Mouse (Mus musculus): ENCODE data around the gene Znrf1. TPM values are rescaled to one million over a fixed set of nuclear protein-coding genes. Genes with fewer than 3 reads are reported as not detected.
A peak's percentile ranks its signal among the peaks of the same experiment; 100 is the strongest.
"Not testable (repeated sequence)": the region's sequence is repeated elsewhere in the genome, so short reads cannot be mapped to it uniquely, and the experiment has no call there.

Znrf1 gene
- polyA plus RNA-seq, 1 experiment from 2014 or later: 48.7 TPM

DNA sequence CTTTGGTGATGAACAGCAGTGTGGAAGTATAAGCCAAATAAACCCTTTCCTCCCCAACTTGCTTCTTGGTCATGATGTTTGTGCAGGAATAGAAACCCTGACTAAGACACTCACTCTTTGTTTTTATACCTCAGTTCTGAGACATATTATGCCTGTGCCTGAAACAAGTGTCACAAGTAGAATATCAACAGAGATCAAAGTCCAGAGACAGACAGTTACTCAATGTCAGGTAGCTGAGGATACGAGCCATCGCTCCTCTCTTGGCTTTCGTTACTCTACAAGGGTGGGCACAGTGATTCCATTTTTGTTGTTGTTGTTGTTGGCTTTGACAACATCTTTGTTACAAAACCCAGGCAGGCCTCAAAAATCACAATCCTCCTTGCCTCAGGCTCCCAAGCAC is 97.1 kb downstream of the Znrf1 start:
- no peaks in the 10 kb centered on the region for H3K36me3 ChIP-seq (ENCODE audit: control insufficient read depth, insufficient read depth, low read length)
- H3K9ac ChIP-seq (ENCODE audit: low read depth, low read length): no peak overlapping the region
- no peaks in the 10 kb centered on the region for H3K9me3 ChIP-seq (ENCODE audit: control insufficient read depth, low read length)
- ATAC-seq (ENCODE audit: low FRiP score) (no peak), DNase-seq (ENCODE audit: low spot score) (no peak)
- H3K27ac ChIP-seq (ENCODE audit: low read depth, low read length): no peak overlapping the region
- H3K4me2 ChIP-seq (replicated peaks; ENCODE audit: low read depth, low read length): no peak overlapping the region
- H3K4me3 ChIP-seq (ENCODE audit: low read depth, low read length): no peak overlapping the region
- H3K27me3 ChIP-seq (ENCODE audit: control insufficient read depth, insufficient read depth, low read length): no peaks in the 10 kb centered on the region
- WGBS: 92% methylated on average over 3 of the region's 3 CpGs
- H3K4me1 ChIP-seq (replicated peaks; ENCODE audit: control insufficient read depth, insufficient read depth, low read length): no peaks in the 10 kb centered on the region

DNA sequence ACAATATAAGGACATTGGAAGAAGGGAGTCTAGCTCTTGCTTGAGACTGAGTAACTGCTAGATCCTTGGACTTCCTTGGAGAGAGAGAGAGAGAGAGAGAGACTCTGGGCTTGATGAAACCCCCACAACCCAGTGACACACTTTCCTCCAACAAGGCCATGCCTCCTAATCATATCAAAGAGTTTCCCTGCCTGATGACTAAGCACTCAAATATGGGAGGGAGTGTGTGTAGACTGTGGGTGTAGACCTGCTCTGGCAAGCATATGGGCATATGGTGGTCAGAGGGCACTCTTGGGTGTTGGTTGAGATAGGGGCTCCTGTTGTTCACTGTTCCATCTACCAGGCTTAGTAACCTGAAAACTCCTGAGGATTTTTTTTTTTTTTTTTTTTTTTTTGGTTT is 102.2 kb downstream of the Znrf1 start:
- Histone ChIP-seq H3K27ac (ENCODE audit: low read depth, low read length) (no peak overlapping the region), H3K27me3 (ENCODE audit: control insufficient read depth, insufficient read depth, low read length) (no peaks in the 10 kb centered on the region), H3K4me1 (replicated peaks; ENCODE audit: control insufficient read depth, insufficient read depth, low read length) (0 out of 2 replicates have a peak, but pooled peaks cover 2% of the 10 kb centered on the region), H3K36me3 (ENCODE audit: control insufficient read depth, insufficient read depth, low read length) (no peaks in the 10 kb centered on the region), H3K9ac (ENCODE audit: low read depth, low read length) (no peak overlapping the region), H3K4me3 (ENCODE audit: low read depth, low read length) (no peak overlapping the region), H3K9me3 (ENCODE audit: control insufficient read depth, low read length) (no peaks in the 10 kb centered on the region), H3K4me2 (replicated peaks; ENCODE audit: low read depth, low read length) (no peak overlapping the region)
- ATAC-seq (ENCODE audit: low FRiP score) (no peak), DNase-seq (ENCODE audit: low spot score) (no peak)

DNA sequence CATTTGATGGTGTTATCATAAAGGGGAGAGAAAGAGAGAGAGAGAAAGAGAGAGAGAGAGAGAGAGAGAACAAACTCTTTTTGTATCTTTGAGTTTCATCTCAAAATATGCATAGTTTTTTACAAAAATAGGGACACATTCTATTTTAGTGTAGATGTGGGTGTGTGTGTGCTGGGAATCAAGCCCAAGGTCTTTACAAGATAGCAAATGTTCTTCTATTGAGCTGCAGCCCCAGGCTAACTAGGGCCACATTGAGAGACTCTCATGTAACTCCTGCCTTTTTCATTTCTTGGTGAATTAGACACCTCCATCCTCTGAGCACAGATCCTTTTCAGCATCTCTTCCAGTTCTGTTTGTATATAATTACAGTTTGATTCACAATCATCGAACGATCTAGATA is 105.2 kb downstream of the Znrf1 start:
- ATAC-seq (ENCODE audit: low FRiP score) (no peak), DNase-seq (ENCODE audit: low spot score) (no peak)
- no peaks in the 10 kb centered on the region for H3K36me3 ChIP-seq (ENCODE audit: control insufficient read depth, insufficient read depth, low read length)
- H3K27me3 ChIP-seq (ENCODE audit: control insufficient read depth, insufficient read depth, low read length): no peaks in the 10 kb centered on the region
- no peak overlapping the region for H3K4me3 ChIP-seq (ENCODE audit: low read depth, low read length)
- no peak overlapping the region for H3K9ac ChIP-seq (ENCODE audit: low read depth, low read length)
- no peak overlapping the region for H3K4me2 ChIP-seq (replicated peaks; ENCODE audit: low read depth, low read length)
- H3K9me3 ChIP-seq (ENCODE audit: control insufficient read depth, low read length): no peaks in the 10 kb centered on the region
- WGBS: 92% methylated on average over 2 of the region's 2 CpGs
- H3K27ac ChIP-seq (ENCODE audit: low read depth, low read length): no peak overlapping the region
- H3K4me1 ChIP-seq (replicated peaks; ENCODE audit: control insufficient read depth, insufficient read depth, low read length): 0 out of 2 replicates have a peak, but pooled peaks cover 2% of the 10 kb centered on the region

DNA sequence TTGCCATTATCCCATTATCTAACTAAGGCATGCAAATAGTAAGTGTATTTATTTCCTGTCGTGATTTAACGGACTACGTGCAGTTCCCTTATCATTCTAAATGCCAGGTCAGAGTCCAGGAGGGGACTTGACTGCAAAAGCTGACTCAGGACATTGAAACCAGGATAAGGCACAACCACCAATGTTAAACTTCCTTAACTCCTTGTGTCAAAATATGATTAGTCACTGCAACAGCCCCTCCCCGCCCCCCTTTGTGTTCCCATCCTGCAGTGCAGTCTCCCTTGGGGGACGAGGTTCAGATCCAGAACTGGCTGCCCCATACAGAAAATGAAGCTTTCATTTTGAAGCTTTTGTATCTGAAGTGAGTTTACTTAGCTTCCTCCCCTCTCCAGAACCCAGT is 106.6 kb downstream of the Znrf1 start:
- ATAC-seq (ENCODE audit: low FRiP score): no peak

DNA sequence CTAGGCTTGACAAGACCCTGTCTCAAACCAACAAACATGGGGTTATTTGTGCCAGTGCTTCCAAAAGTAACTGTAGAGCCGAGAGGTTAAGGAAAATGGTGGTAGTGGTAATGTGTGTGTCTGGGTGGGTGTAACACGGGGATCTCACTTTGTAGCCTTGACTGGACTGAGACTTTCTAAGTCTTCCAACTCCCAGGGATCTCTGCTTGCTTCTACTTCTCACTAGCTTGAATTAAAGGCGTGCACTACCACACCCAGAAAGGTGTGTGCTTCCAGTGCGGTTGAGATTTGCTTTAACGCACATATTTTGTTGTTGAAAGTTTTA is 107.0 kb downstream of the Znrf1 start:
- Histone ChIP-seq H3K9me3 (ENCODE audit: control insufficient read depth, low read length) (no peaks in the 10 kb centered on the region), H3K27ac (ENCODE audit: low read depth, low read length) (no peak overlapping the region; the same call in 1 of the 2 replicates), H3K4me3 (ENCODE audit: low read depth, low read length) (peak overlapping the region; percentile 79), H3K27me3 (ENCODE audit: control insufficient read depth, insufficient read depth, low read length) (no peaks in the 10 kb centered on the region), H3K9ac (ENCODE audit: low read depth, low read length) (peak overlapping the region; percentile 92; the same call in 1 of the 2 replicates), H3K4me2 (replicated peaks; ENCODE audit: low read depth, low read length) (peak overlapping the region; percentile 49), H3K4me1 (replicated peaks; ENCODE audit: control insufficient read depth, insufficient read depth, low read length) (0 out of 2 replicates have a peak, but pooled peaks cover 2% of the 10 kb centered on the region), H3K36me3 (ENCODE audit: control insufficient read depth, insufficient read depth, low read length) (no peaks in the 10 kb centered on the region)
- DNase-seq (ENCODE audit: low spot score): no peak
- WGBS: 15% methylated on average over 5 of the region's 5 CpGs
- peak; percentile 46 for ATAC-seq (ENCODE audit: low FRiP score)

More for the DNA sequence above, 106.6 kb downstream of the Znrf1 start:
- H3K27me3 ChIP-seq (ENCODE audit: control insufficient read depth, insufficient read depth, low read length): no peaks in the 10 kb centered on the region
- no peak for DNase-seq (ENCODE audit: low spot score)
- 77% methylated on average over 5 of the region's 5 CpGs for WGBS
- no peaks in the 10 kb centered on the region for H3K9me3 ChIP-seq (ENCODE audit: control insufficient read depth, low read length)
- H3K4me3 ChIP-seq (ENCODE audit: low read depth, low read length): peak overlapping the region; percentile 79
- 0 out of 2 replicates have a peak, but pooled peaks cover 2% of the 10 kb centered on the region for H3K4me1 ChIP-seq (replicated peaks; ENCODE audit: control insufficient read depth, insufficient read depth, low read length)
- H3K27ac ChIP-seq (ENCODE audit: low read depth, low read length): no peak overlapping the region
- peak overlapping the region; percentile 92; the same call in 1 of the 2 replicates for H3K9ac ChIP-seq (ENCODE audit: low read depth, low read length)
- H3K36me3 ChIP-seq (ENCODE audit: control insufficient read depth, insufficient read depth, low read length): no peaks in the 10 kb centered on the region
- peak overlapping the region; percentile 49; the same call in 1 of the 2 replicates for H3K4me2 ChIP-seq (replicated peaks; ENCODE audit: low read depth, low read length)

DNA sequence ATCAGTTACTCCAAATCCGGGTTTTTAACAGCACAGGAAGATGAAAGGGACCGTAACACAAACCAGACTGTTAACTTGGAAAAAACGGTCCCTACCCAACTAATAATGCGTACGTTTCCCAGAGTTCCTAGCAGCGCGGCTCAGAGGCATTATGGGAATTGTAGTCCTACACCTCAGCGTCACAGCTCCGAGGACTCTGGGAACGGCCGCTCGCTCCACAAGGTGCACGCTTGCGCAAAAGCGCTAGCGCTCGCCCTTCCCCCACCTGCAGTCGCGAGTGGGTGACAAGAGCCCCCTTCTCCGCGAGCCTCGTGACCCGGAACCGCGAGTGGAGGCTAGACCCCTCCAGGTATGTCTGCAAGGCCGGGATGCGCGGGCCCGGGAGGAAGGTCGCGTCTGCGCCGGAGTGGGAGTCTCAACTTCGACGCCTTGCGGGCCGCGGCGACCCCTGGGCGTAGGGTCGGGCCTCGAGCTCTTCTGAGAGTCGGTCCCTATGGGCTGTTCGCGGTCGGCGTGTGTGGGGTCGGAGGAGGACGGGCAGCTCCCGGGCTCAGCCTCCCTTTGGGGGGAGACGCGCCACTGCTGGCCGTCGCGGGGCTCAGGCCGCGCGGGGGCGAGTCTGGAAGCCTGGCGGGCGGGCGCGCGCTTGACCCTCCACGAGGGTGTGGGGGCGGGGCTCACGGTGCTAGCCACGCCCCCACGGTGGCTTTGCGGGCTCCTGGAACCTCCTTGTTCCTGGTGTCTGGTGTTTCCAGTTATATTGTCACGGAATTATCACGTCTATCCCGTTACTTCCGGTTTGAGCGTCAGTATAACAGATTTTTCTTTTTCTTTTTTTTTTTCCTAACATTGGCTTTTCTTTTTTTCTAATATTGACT is 107.6 kb downstream of the Znrf1 start, which contains the start of gene Zfp1:
Gene Zfp1 (plus strand): TSS at position 138 of the 878 bp plus-strand sequence.
- Histone ChIP-seq H3K27me3 (ENCODE audit: control insufficient read depth, insufficient read depth, low read length) (no peaks in the 10 kb centered on the region), H3K4me2 (replicated peaks; ENCODE audit: low read depth, low read length) (peak within 1 kb of the TSS; percentile 49), H3K4me3 (ENCODE audit: low read depth, low read length) (peak within 1 kb of the TSS; percentile 79), H3K9ac (ENCODE audit: low read depth, low read length) (peak within 1 kb of the TSS; percentile 92), H3K9me3 (ENCODE audit: control insufficient read depth, low read length) (no peaks in the 10 kb centered on the region), H3K4me1 (replicated peaks; ENCODE audit: control insufficient read depth, insufficient read depth, low read length) (0 out of 2 replicates have a peak, but pooled peaks cover 2% of the 10 kb centered on the region), H3K27ac (ENCODE audit: low read depth, low read length) (peak within 1 kb of the TSS; percentile 89), H3K36me3 (ENCODE audit: control insufficient read depth, insufficient read depth, low read length) (no peaks in the 10 kb centered on the region)
- ATAC-seq (ENCODE audit: low FRiP score): peak; percentile 99
- under 1% methylated on average over 70 of the region's 75 CpGs for WGBS
- peak; percentile 95 for DNase-seq (ENCODE audit: low spot score)

DNA sequence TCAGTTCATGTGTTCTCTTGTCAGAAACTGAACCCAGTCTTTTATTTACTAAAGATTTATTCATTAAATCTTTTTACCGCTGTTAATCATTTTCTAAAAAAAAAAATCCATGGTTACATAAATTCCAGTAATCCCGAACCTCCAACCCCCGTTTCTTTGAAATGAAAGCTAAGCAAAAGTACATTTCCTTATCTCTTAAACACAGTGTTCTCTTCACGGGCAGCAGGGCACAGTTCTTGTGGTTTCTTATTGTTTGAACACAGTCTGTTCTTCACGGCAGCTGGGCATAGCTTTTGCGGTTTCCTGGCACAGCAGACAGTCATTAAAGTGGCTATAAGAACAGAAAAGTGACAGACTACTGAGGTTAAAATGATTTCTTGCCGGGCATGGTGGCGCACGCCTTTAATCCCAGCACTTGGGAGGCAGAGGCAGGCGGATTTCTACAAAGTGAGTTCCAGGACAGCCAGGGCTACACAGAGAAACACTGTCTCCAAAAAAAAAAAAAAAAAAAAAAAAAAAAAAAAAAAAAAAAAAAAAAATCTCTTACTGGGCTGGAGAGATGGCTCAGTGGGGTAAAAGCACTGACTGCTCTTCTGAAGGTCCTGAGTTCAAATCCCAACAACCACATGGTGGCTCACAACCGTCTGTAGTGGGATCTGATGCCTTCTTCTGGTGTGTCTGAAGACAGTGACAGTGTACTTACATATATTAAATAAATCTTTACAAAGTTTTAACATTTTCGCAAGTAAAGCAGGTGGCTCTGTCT is 108.6 kb downstream of the Znrf1 start:
- not testable (repeated sequence) for H3K36me3 ChIP-seq (ENCODE audit: control insufficient read depth, insufficient read depth, low read length); H3K27ac ChIP-seq (ENCODE audit: low read depth, low read length); H3K9ac ChIP-seq (ENCODE audit: low read depth, low read length); H3K9me3 ChIP-seq (ENCODE audit: control insufficient read depth, low read length); H3K4me1 ChIP-seq (replicated peaks; ENCODE audit: control insufficient read depth, insufficient read depth, low read length); ATAC-seq (ENCODE audit: low FRiP score); H3K27me3 ChIP-seq (ENCODE audit: control insufficient read depth, insufficient read depth, low read length)
- peak overlapping the region; percentile 49 for H3K4me2 ChIP-seq (replicated peaks; ENCODE audit: low read depth, low read length)
- DNase-seq (ENCODE audit: low spot score): peak; percentile 19
- 78% methylated on average over 12 of the region's 12 CpGs for WGBS
- peak overlapping the region; percentile 79 for H3K4me3 ChIP-seq (ENCODE audit: low read depth, low read length)

DNA sequence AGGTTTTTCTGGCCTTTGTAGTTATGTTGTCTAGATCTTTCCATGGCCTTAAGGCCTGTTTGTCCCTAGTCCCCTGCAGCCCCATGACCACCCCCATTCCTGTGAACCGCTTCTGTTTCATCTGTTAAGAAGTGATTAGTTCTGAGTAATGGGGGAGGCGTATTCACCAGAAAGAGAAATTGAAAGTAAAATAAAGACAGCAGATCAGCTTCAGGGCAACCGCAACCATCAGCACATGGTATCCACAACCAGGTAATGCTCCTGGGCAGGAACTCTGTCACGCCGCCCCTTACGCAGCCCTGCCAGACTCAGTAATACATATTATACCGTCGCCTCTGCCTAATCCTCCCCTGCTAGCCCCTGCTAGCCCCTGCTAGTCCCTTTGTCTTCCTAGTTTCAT is 109.8 kb downstream of the Znrf1 start:
- no peak for DNase-seq (ENCODE audit: low spot score)
- 95% methylated on average over 8 of the region's 8 CpGs for WGBS

More for the DNA sequence above, 109.8 kb downstream of the Znrf1 start:
- H3K9ac ChIP-seq (ENCODE audit: low read depth, low read length): no peak overlapping the region
- no peak overlapping the region for H3K4me3 ChIP-seq (ENCODE audit: low read depth, low read length)
- H3K4me2 ChIP-seq (replicated peaks; ENCODE audit: low read depth, low read length): no peak overlapping the region
- ATAC-seq (ENCODE audit: low FRiP score): no peak
- no peaks in the 10 kb centered on the region for H3K9me3 ChIP-seq (ENCODE audit: control insufficient read depth, low read length)
- H3K36me3 ChIP-seq (ENCODE audit: control insufficient read depth, insufficient read depth, low read length): no peaks in the 10 kb centered on the region
- H3K27me3 ChIP-seq (ENCODE audit: control insufficient read depth, insufficient read depth, low read length): no peaks in the 10 kb centered on the region
- 0 out of 2 replicates have a peak, but pooled peaks cover 2% of the 10 kb centered on the region for H3K4me1 ChIP-seq (replicated peaks; ENCODE audit: control insufficient read depth, insufficient read depth, low read length)
- no peak overlapping the region for H3K27ac ChIP-seq (ENCODE audit: low read depth, low read length)
